Mouse (Mus musculus) hindbrain, embryonic 15.5 days (tissue): Measurements from ENCODE around the gene Phldb1. TPM values are rescaled to one million over a fixed set of nuclear protein-coding genes. Genes with fewer than 3 reads are reported as not detected.
"Not testable (repeated sequence)": the region's sequence is repeated elsewhere in the genome, so short reads cannot be mapped to it uniquely, and the experiment has no call there.

ENCODE experiments used
- ATAC-seq: fragments of 200-750 bp; cut with Nextera tagmentation; 2 replicates; pipeline ENCODE4 v1.8.0; 2017; ENCODE audit warnings: low read depth, moderate number of reproducible peaks, moderate TSS enrichment; ENCODE audit not compliant: low FRiP score
- H3K27ac ChIP-seq: fragments of 300-500 bp; sonication (generic); replicated peaks from 2 replicates; pipeline ENCODE4 v1.5.1; 2015; ENCODE audit warnings: mild to moderate bottlenecking, inconsistent platforms
- H3K27me3 ChIP-seq: fragments of 300-500 bp; sonication (generic); 2 replicates; pipeline ENCODE4 v1.6.1; 2015; ENCODE audit warnings: control low read depth, inconsistent platforms
- H3K36me3 ChIP-seq: fragments of 300-500 bp; sonication (generic); 2 replicates; pipeline ENCODE4 v1.6.1; 2015; ENCODE audit warnings: control low read depth, inconsistent platforms
- H3K4me1 ChIP-seq: fragments of 300-500 bp; sonication (generic); replicated peaks from 2 replicates; pipeline ENCODE4 v1.6.1; 2015; ENCODE audit warnings: control low read depth, inconsistent platforms
- H3K4me2 ChIP-seq: fragments of 300-500 bp; sonication (generic); 2 replicates; pipeline ENCODE4 v1.6.1; 2015; ENCODE audit warnings: moderate library complexity, mild to moderate bottlenecking, inconsistent platforms
- H3K4me3 ChIP-seq: fragments of 300-500 bp; sonication (generic); 2 replicates; pipeline ENCODE4 v1.5.1; 2015; ENCODE audit warnings: mild to moderate bottlenecking, inconsistent platforms
- H3K9ac ChIP-seq: fragments of 300-500 bp; sonication (generic); 2 replicates; pipeline ENCODE4 v1.6.1; 2015; ENCODE audit warnings: inconsistent platforms
- H3K9me3 ChIP-seq: fragments of 300-500 bp; sonication (generic); 2 replicates; pipeline ENCODE4 v1.6.1; 2016; ENCODE audit warnings: control low read depth, inconsistent platforms
- WGBS: fragments of 180-500 bp; shearing (Covaris S2); methylation state at CpG from one replicate; pipeline ENCODE4 v1.1.7; 2015; 5-methylcytosine and 5-hydroxymethylcytosine counted together
- polyA plus RNA-seq: library from polyadenylated mRNA; unstranded; fragments of >200 nt; fragmentation: Nextera tagmentation; extraction: Ambion mirVana; gene quantifications from 2 replicates; pipeline ENCODE4 v1.2.1, GENCODE M21; 2015

Gene Phldb1
- 46.4 and 46.8 TPM in 2 replicates for polyA plus RNA-seq

DNA sequence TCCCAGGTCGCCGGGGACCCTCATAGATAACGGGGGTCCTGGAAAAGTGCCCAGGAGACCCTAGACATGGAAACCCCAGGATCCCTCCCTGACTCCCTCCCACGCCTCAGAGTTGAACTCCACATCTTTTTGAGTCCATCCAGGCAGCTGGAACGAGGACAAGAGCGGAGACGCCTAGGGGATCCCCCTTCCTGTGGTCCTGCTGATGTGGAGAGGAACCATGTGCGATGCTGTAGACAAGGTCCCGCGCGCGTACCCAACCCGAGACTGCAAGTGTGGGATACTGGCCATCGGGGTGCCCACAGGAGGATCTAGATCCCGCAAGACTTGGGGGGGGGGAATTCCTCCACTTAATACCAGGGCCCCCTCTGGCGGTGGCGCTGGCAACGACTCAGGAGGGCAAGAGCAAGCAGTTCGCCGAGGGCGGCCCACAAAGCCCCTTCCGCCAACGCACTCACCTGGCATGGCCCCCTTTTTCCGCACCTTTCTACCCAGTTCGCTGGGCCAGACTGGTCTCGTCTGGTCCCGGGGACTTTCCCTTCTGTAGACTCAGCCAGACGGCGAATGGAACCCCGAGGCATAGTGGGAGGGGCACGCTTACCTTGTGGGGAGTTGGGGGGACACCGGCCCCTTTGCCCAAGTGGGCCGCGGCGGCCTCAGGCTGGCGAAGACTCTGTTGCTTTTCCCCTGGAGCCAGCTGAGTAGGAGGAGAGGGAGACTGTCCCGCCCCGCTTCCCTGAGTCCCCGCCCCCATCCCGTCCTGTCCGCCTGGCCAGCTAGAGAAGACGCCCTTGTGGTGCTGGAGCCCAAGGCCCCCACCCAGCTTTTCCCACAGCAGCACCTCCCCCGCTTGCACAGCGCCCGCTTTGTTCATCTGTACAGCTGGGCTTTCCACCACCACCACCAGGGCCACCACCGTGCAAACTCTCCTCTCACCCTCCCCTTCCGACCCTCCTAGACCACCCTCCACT lies at the start of gene Phldb1:
Phldb1 (minus strand) TSS at position 675 of the 971 bp plus-strand sequence.
- Histone ChIP-seq H3K4me3 (peak within 1 kb of the TSS; percentile 55), H3K27ac (peak within 1 kb of the TSS; percentile 65), H3K4me1 (peaks cover 24% of the 10 kb centered on the region), H3K27me3 (peaks cover 10% of the 10 kb centered on the region; the same call in 1 of the 2 replicates), H3K9ac (peak within 1 kb of the TSS; percentile 54), H3K36me3 (no peaks in the 10 kb centered on the region), H3K9me3 (no peaks in the 10 kb centered on the region), H3K4me2 (peak within 1 kb of the TSS; percentile 100)
- peak; percentile 80; the same call in 1 of the 2 replicates for ATAC-seq
- under 1% methylated on average over 44 of the region's 47 CpGs for WGBS

DNA sequence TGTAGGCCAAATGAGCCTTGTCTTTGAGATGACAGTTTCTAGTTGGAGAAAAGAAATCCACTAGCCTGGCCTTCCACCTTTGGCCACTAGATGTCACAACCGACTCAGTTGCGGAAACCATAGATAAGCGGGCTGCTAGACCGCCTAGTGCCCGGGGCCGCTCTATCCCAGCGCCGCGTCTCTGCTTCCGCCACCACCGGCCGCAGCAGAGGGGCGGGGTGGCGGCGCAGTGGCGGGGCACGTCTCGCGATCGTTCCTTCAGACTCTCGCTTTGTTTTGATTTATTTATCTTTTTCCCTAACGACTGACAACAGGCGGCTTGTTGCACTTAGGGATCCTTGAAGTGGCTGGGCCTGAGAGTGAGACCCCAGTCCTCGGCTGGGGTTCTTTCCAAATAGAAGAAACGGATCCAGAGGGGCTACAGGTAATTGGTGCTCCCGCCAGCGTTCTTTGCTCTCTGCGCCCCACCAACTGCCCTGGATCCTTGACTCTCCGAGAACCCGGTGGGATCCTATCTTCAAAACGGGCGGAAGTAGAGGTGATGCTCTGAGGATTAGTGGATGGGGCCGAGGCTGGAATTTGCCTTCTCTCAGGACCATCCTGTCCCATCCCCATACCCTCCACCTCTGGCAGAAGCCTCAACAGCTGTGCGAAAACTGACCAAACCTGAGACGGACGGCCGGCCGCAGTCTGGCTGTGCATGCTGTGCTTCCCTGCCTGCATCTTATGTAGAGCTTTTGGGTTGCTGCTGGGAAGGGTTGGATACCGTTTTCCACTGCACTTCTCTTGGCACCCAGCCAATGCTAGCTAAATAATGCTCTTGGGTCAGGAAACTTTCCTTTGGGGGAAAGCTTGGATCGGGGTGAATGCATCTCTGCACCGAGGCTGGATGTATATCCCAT lies 38.0 kb upstream of the Phldb1 start:
- peak; percentile 97 for ATAC-seq
- WGBS = under 1% methylated on average over 41 of the region's 41 CpGs

DNA sequence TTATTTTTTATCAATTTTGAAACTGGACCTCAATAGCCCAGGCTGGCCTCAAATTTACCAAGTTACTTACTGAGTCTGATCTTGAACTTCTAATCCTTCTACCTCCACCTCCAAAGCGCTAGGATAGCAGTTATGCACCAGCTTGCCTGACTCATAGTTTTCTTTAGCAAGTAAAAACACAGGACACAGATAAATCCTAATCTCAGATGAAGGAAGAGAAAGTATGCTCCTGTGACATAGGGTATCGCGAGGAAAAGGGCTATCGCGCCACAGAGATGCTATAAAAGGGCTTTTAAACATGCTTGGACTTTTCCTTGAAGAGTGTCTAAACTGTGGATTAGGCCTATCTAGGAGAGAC lies 37.4 kb upstream of the Phldb1 start:
- 27% methylated on average over 5 of the region's 5 CpGs for WGBS
- Histone ChIP-seq H3K4me2 (no peak overlapping the region), H3K27ac (peak overlapping the region; percentile 55), H3K27me3 (no peaks in the 10 kb centered on the region), H3K9ac (no peak overlapping the region), H3K4me3 (peak overlapping the region; percentile 67; the same call in 1 of the 2 replicates), H3K9me3 (no peaks in the 10 kb centered on the region), H3K36me3 (peaks cover 17% of the 10 kb centered on the region; the same call in 1 of the 2 replicates), H3K4me1 (peaks cover 18% of the 10 kb centered on the region)
- ATAC-seq = no peak

More for the DNA sequence above, 38.0 kb upstream of the Phldb1 start:
- Histone ChIP-seq H3K27me3 (no peaks in the 10 kb centered on the region), H3K4me2 (peak overlapping the region; percentile 61), H3K9ac (peak overlapping the region; percentile 71), H3K9me3 (no peaks in the 10 kb centered on the region), H3K4me1 (peaks cover 18% of the 10 kb centered on the region), H3K4me3 (peak overlapping the region; percentile 67), H3K36me3 (peaks cover 17% of the 10 kb centered on the region; the same call in 1 of the 2 replicates), H3K27ac (peak overlapping the region; percentile 82)

DNA sequence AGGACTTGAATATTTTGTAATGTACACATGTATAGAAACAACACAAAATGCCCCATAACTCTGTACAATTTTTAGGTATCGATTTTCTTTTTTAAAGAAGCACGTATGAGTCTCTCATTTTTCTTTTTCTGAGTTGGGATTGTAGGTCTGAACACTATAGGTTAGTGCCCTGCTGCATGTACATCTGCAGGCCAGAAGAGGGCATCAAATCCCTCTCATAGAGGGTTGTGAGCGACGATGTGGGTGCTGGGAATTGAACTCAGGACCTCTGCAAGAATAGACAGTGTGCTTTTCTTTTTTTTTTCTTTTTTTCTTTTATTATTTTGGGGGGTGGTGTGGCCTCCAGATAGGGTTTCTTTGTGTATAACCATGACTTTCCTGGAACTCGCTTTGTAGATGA lies 36.4 kb upstream of the Phldb1 start:
- WGBS = 92% methylated on average over 5 of the region's 5 CpGs
- peaks cover 24% of the 10 kb centered on the region for H3K4me1 ChIP-seq
- H3K9me3 ChIP-seq = no peaks in the 10 kb centered on the region
- H3K4me2 ChIP-seq = no peak overlapping the region
- no peaks in the 10 kb centered on the region for H3K27me3 ChIP-seq
- no peak overlapping the region for H3K9ac ChIP-seq
- H3K27ac ChIP-seq = no peak overlapping the region
- no peak for ATAC-seq
- H3K36me3 ChIP-seq = peaks cover 15% of the 10 kb centered on the region; the same call in 1 of the 2 replicates
- no peak overlapping the region for H3K4me3 ChIP-seq

DNA sequence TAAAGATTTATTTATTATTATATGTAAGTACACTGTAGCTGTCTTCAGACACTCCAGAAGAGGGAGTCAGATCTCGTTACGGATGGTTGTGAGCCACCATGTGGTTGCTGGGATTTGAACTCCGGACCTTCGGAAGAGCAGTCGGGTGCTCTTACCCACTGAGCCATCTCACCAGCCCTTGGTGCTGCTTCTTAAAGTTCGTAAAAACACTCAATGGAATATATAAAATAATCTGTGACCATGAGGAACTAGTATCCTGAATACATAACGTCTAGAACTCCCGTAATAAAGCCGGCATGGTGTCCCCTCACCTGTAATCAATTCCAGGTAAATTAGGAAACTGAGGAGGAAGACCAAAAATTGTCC lies 33.0 kb upstream of the Phldb1 start:
- WGBS = 48% methylated on average over 7 of the region's 9 CpGs
- Histone ChIP-seq H3K4me2 (peak overlapping the region; percentile 73), H3K4me3 (peak overlapping the region; percentile 99), H3K27ac (peak overlapping the region; percentile 97), H3K4me1 (peaks cover 29% of the 10 kb centered on the region)
- H3K36me3 ChIP-seq, H3K27me3 ChIP-seq, H3K9ac ChIP-seq, H3K9me3 ChIP-seq, ATAC-seq: not testable (repeated sequence)

DNA sequence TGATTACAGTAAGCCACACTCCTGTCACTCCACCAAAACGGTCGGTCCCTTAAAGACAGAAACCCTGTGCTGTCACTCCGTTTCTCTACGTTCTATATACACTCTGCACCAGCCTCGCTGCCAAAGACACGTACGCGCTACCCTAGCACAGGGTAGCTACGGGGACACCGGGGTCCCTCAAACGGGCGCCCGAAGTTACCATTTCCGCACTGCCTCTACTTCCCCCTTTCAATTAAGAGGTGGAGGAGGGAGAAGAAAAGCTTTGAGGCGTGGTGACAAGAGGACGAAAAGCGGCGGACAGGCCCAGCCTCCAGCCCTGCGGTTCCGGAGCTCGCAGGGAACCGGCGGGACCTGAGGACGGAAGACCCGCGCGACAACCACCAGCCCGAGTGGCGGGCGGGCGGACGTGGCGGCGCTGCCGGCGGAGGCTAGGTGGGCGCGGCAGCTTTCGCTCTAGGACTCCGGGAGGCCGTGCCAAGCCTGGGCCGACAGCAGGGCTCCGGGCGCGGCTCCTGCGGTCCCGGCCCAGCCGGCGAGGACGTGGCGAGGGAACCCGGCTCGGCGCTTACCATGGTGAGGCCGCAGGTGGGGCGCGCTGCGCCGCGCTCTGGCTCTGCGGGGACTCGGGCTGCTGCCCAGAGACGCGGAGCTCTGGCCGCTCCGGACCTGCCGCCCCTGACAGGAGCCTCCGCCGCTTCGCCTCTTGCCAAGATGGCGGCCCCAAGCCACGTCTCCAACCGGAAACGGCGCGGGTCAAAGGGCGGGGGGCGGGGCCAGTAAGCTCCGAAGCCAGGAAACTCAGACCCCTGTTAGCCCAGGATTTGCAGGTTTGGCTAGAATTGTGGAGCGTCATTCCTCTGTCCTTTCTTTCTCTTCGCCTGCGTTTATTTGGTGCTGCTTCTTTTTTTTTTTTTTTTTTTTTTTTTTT lies 32.4 kb upstream of the Phldb1 start, which contains the start of the genes Arcn1 and Ift46:
Arcn1 (minus strand) TSS at position 745 of the 928 bp plus-strand sequence.
Ift46 (plus strand) TSS at position 808 of the 928 bp plus-strand sequence.
- peak within 1 kb of the TSS; percentile 73 for H3K4me2 ChIP-seq
- peak within 1 kb of the TSS; percentile 98 for H3K9ac ChIP-seq
- H3K4me1 ChIP-seq = peaks cover 29% of the 10 kb centered on the region
- H3K9me3 ChIP-seq = no peaks in the 10 kb centered on the region
- ATAC-seq = peak; percentile 93
- H3K27me3 ChIP-seq = no peaks in the 10 kb centered on the region
- under 1% methylated on average over 74 of the region's 82 CpGs for WGBS
- peak within 1 kb of the TSS; percentile 97 for H3K27ac ChIP-seq
- peak within 1 kb of the TSS; percentile 99 for H3K4me3 ChIP-seq
- H3K36me3 ChIP-seq = no peaks in the 10 kb centered on the region

DNA sequence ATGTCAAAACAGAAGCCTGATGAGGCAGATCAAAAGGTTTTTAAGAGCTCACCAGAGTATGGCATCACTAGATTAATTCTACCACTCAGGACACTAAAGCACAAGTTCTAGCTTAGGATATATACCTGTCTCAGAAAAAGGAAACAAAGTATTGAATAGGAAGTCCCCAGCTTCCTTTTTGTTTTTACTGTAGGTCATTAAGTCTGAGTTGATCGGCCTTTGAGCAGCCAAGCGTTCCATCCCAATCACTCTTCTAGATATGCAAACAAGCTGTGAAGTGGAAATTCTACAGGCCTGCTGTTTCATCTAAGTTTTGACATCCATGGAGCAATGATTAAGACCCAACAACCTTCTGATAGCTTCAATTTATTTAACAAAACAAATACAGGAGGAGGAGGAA lies 25.9 kb upstream of the Phldb1 start:
- WGBS = 83% methylated on average over 2 of the region's 2 CpGs
- ATAC-seq = no peak
- Histone ChIP-seq H3K4me1 (peaks cover 18% of the 10 kb centered on the region), H3K9ac (no peak overlapping the region), H3K4me3 (no peak overlapping the region), H3K4me2 (no peak overlapping the region), H3K36me3 (peaks cover 28% of the 10 kb centered on the region), H3K27me3 (no peaks in the 10 kb centered on the region), H3K27ac (no peak overlapping the region), H3K9me3 (no peaks in the 10 kb centered on the region)

DNA sequence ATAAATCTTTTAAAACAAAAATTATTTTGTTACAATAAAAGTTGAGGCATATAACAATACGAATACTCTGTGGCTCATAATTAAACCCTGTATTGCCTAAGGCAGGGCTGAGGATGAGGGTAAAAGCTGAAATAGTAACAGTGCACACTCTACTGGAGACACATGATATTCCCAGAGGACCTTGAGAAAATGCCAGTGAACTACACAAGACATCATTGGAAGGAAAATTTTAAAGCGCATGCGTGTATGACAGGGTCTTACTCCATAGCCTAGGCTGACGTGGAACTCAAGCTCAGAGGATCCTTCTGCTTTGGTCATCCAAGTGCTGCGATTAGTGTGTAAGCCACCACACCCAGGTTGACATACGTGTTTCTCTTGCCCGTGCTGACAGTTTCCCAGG lies 13.5 kb upstream of the Phldb1 start:
- Histone ChIP-seq H3K27me3 (no peaks in the 10 kb centered on the region), H3K36me3 (peaks cover 88% of the 10 kb centered on the region), H3K27ac (no peak overlapping the region), H3K9ac (no peak overlapping the region), H3K4me3 (no peak overlapping the region), H3K9me3 (no peaks in the 10 kb centered on the region), H3K4me2 (no peak overlapping the region), H3K4me1 (no peaks in the 10 kb centered on the region)
- 96% methylated on average over 7 of the region's 7 CpGs for WGBS
- no peak for ATAC-seq

DNA sequence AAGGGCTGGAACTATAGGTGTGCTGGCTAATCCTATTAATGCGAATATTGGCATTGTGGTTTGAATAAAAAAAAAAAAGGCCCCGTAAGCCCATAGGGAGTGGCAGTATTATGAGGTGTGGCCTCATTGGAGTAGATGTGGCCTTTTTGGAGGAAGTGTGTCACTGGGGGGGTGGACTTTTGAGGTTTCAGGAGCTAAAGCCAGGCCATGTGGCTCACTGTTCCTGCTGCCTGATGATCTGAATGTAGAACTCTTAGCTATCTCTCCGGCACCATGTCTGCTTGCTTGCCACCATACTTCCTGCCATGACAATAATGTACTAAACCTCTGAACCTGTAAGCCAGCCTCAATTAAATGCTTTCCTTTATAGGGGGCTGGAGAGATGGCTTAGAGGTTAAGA lies 12.3 kb upstream of the Phldb1 start:
- no peak for ATAC-seq
- WGBS = 97% methylated on average over 3 of the region's 3 CpGs
- no peaks in the 10 kb centered on the region for H3K4me1 ChIP-seq
- H3K36me3 ChIP-seq = peaks cover 89% of the 10 kb centered on the region
- H3K4me2 ChIP-seq = no peak overlapping the region
- H3K9ac ChIP-seq = no peak overlapping the region
- no peaks in the 10 kb centered on the region for H3K27me3 ChIP-seq
- H3K27ac ChIP-seq = no peak overlapping the region
- H3K9me3 ChIP-seq = no peaks in the 10 kb centered on the region
- no peak overlapping the region for H3K4me3 ChIP-seq

DNA sequence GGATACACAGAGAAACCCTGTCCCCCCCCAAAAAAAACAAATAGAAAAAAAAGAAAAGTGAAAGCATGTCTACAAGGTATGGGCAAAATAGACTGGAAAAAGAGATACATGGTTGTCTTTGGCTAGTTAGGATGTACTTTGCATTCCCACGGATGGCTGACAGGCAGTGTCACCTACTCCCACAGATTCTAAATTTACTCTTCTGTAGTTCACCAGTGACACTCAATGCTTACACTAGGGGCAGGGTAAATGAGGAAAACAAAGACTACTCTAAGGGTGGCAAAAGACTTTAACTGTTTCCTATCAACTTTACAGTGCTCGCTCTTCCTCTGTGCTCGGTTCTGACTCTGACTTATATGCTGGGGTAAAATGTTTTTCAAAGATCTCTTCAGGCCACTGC lies 11.7 kb upstream of the Phldb1 start:
- 93% methylated on average over 3 of the region's 3 CpGs for WGBS
- ATAC-seq = no peak
- Histone ChIP-seq H3K4me3 (no peak overlapping the region), H3K27me3 (no peaks in the 10 kb centered on the region), H3K27ac (no peak overlapping the region), H3K4me2 (no peak overlapping the region), H3K4me1 (no peaks in the 10 kb centered on the region), H3K36me3 (peaks cover 83% of the 10 kb centered on the region), H3K9me3 (no peaks in the 10 kb centered on the region), H3K9ac (no peak overlapping the region)

DNA sequence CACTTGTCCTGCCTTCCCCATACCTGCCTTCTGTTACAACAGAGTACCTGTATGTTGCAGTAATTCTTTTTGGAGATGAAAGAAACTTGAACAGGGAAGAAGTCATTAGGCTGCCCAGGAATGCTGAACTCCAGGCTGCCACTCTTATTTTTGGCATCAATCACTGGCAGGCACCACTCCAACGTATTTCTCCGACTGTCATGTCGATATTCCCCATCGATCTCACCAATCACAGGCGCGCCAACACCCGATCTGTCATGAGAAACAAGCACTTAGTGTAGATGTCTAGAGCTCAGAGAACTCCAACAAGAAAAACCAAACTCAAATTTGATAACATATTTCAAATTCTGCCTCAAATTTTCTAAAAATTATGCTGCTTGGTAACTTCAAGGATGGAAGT lies 10.4 kb upstream of the Phldb1 start:
- no peak for ATAC-seq
- no peaks in the 10 kb centered on the region for H3K9me3 ChIP-seq

More for the DNA sequence above, 10.4 kb upstream of the Phldb1 start:
- Histone ChIP-seq H3K4me2 (no peak overlapping the region), H3K27ac (no peak overlapping the region), H3K9ac (no peak overlapping the region), H3K4me1 (no peaks in the 10 kb centered on the region), H3K27me3 (no peaks in the 10 kb centered on the region), H3K36me3 (peaks cover 71% of the 10 kb centered on the region), H3K4me3 (no peak overlapping the region)
- WGBS = 95% methylated on average over 7 of the region's 7 CpGs
